Mouse (Mus musculus) liver, adult 2 months (tissue): ENCODE data around the gene Ccdc158. TPM values are rescaled to one million over a fixed set of nuclear protein-coding genes. Genes with fewer than 3 reads are reported as not detected.

Experiments used
- DNase-seq: peaks from one replicate; pipeline ENCODE4 v3.0.0-alpha.2; 2011; ENCODE audit warnings: low read depth, low spot score; ENCODE audit errors: extremely low read depth
- H3K27ac ChIP-seq: fragments of 200-500 bp; replicated peaks from 2 replicates; pipeline ENCODE4 v1.5.1; 2012; ENCODE audit warnings: low read depth, mild to moderate bottlenecking, control low read depth, inconsistent platforms, low read length; ENCODE audit not compliant: insufficient read depth
- H3K27me3 ChIP-seq: fragments of 200-500 bp; 2 replicates; pipeline ENCODE4 v1.6.1; 2012; ENCODE audit warnings: mild to moderate bottlenecking, moderate library complexity, low read length, inconsistent platforms; ENCODE audit not compliant: control insufficient read depth, insufficient read depth
- H3K36me3 ChIP-seq: fragments of 200-500 bp; 2 replicates; pipeline ENCODE4 v1.6.1; 2012; ENCODE audit warnings: low read length, inconsistent platforms; ENCODE audit not compliant: control insufficient read depth, insufficient read depth
- H3K4me1 ChIP-seq: fragments of 200-500 bp; 2 replicates; pipeline ENCODE4 v1.6.1; 2011; ENCODE audit warnings: low read length; ENCODE audit not compliant: control insufficient read depth, insufficient read depth
- H3K4me3 ChIP-seq: fragments of 200-500 bp; 2 replicates; pipeline ENCODE4 v1.5.1; 2011; ENCODE audit warnings: low read depth, mild to moderate bottlenecking, control low read depth, low read length, moderate library complexity; ENCODE audit not compliant: insufficient read depth
- H3K79me2 ChIP-seq: fragments of 200-500 bp; 2 replicates; pipeline ENCODE4 v1.6.1; 2012; ENCODE audit warnings: inconsistent platforms, mild to moderate bottlenecking, low read length, moderate library complexity; ENCODE audit not compliant: control insufficient read depth, insufficient read depth
- H3K9ac ChIP-seq: fragments of 200-500 bp; 2 replicates; pipeline ENCODE4 v1.6.1; 2012; ENCODE audit warnings: low read depth, mild to moderate bottlenecking, control low read depth, inconsistent platforms, low read length
- CTCF ChIP-seq: fragments of 200-500 bp; IDR thresholded peaks from 2 replicates; pipeline ENCODE4 v1.5.1; 2011; ENCODE audit warnings: low read depth, low read length, control low read depth
- POLR2A ChIP-seq: fragments of 200-500 bp; IDR thresholded peaks from 2 replicates; pipeline ENCODE4 v1.6.1; 2011; ENCODE audit warnings: low read length, control low read depth; ENCODE audit not compliant: insufficient read depth; ENCODE audit errors: extremely low read depth
- WGBS: fragments of 180-500 bp; shearing (Covaris S2); methylation state at CpG from one replicate; pipeline ENCODE4 v1.1.7; 2018; 5-methylcytosine and 5-hydroxymethylcytosine counted together
- polyA plus RNA-seq: library from polyadenylated mRNA; depleted of rRNA; stranded (reverse); fragments of >200 nt; gene quantifications from 2 replicates; pipeline ENCODE4 v1.2.3, GENCODE M21; 2012
- total RNA-seq: library from RNA; depleted of rRNA; stranded (reverse); fragments of >200 nt; gene quantifications from 2 replicates; pipeline ENCODE4 v1.2.3, GENCODE M21; 2014

The Ccdc158 gene
- total and polyA plus RNA-seq, 2 experiments = 0.10 to 0.37 TPM

GRCm38 (mm10) chr5:92634916-92635315 is 40.2 kb downstream of the Ccdc158 start:
- Histone ChIP-seq H3K4me1 (no peaks in the 10 kb centered on the region), H3K27me3 (no peaks in the 10 kb centered on the region), H3K79me2 (no peaks in the 10 kb centered on the region), H3K36me3 (no peaks in the 10 kb centered on the region), H3K4me3 (no peak overlapping the region), H3K27ac (no peak overlapping the region), H3K9ac (no peak overlapping the region)
- no peak for DNase-seq
- TF ChIP-seq POLR2A = no peak
- no peak for TF ChIP-seq CTCF
- 68% methylated on average over 3 of the region's 3 CpGs for WGBS

DNA sequence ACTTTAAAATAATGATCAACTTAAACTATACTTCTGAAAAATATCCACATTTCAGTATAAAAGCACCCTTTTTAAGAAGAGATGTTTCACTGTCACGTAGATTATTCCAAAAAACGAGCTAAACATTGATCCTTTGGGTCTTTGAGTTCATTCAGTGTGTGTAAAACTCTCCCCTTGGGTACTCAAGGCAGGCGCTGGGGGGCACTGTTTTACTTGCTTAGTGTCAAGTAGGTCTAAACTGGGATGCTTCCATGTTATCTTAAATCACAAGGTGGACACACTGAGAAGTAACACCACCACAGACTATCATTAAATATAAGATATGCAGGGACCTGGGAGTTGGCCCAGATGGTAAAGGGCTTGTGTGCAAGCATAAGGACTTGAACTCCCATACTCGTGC is 41.5 kb downstream of the Ccdc158 start:
- no peak overlapping the region for H3K4me3 ChIP-seq
- no peak for DNase-seq
- 70% methylated on average over 4 of the region's 4 CpGs for WGBS

DNA sequence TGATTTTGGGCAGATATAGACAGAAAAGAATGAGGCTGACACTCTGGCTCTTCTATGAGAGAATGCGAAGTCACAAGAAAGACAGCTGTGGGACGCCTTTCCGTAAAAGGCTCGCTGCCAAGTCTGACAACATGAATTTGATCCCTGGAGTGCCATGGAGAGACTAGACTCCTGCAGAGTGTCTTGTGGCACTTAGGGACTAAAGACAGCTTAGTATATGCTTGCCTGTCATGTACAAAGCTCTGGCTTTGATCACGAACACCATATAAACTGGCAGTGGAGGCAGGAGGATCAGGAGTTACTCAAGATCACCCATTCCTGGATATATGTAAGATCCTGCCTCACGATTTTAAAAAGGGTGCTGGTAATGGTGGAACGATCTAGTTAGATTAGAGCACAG is 47.2 kb downstream of the Ccdc158 start:
- TF ChIP-seq CTCF (no peak), POLR2A (no peak)
- no peak overlapping the region for H3K27ac ChIP-seq
- H3K4me1 ChIP-seq = no peaks in the 10 kb centered on the region
- WGBS = 90% methylated on average over 7 of the region's 7 CpGs
- no peaks in the 10 kb centered on the region for H3K27me3 ChIP-seq
- no peak overlapping the region for H3K4me3 ChIP-seq
- H3K79me2 ChIP-seq = no peaks in the 10 kb centered on the region
- no peak for DNase-seq
- no peaks in the 10 kb centered on the region for H3K36me3 ChIP-seq
- H3K9ac ChIP-seq = no peak overlapping the region

More for the DNA sequence above, 41.5 kb downstream of the Ccdc158 start:
- Histone ChIP-seq H3K79me2 (no peaks in the 10 kb centered on the region), H3K27me3 (no peaks in the 10 kb centered on the region), H3K9ac (no peak overlapping the region), H3K4me1 (no peaks in the 10 kb centered on the region), H3K27ac (no peak overlapping the region), H3K36me3 (no peaks in the 10 kb centered on the region)
- TF ChIP-seq CTCF (no peak), POLR2A (no peak)

DNA sequence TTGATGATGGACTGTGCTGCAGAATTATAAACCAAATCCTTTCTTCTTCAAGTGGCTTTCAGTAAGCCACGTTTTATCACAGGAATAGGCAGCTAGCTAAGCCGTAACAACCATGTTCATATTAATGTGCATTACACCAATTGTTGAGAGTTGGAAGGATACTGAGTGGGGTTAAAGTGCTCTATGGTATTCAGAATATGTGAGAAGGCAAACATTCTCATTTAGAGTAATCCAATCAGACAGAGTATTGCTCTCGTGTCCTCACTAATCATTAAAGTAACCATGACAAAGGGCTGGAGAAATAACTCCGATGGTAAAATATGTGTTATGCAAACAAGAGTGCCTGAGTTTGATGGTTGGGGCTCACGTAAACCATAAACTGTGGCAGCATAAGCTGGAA is 53.2 kb downstream of the Ccdc158 start:
- Histone ChIP-seq H3K79me2 (no peaks in the 10 kb centered on the region), H3K9ac (no peak overlapping the region), H3K4me1 (no peaks in the 10 kb centered on the region), H3K4me3 (no peak overlapping the region), H3K36me3 (no peaks in the 10 kb centered on the region), H3K27ac (no peak overlapping the region), H3K27me3 (no peaks in the 10 kb centered on the region)
- TF ChIP-seq CTCF (no peak), POLR2A (no peak)
- no peak for DNase-seq
- 73% methylated on average over 5 of the region's 5 CpGs for WGBS

- peaks cover 4% of the 10 kb centered on the region; the same call in 1 of the 2 replicates for H3K4me1 ChIP-seq
- H3K36me3 ChIP-seq = no peaks in the 10 kb centered on the region
- 72% methylated on average over 4 of the region's 4 CpGs for WGBS
- H3K79me2 ChIP-seq = no peaks in the 10 kb centered on the region
- no peak for DNase-seq
- no peak overlapping the region for H3K4me3 ChIP-seq
- H3K27ac ChIP-seq = no peak overlapping the region
- TF ChIP-seq POLR2A (no peak), CTCF (no peak)
- H3K9ac ChIP-seq = no peak overlapping the region
- H3K27me3 ChIP-seq = no peaks in the 10 kb centered on the region
These were observed 62.3 kb downstream of the Ccdc158 start for GRCm38 (mm10) chr5:92612756-92613155.

- 28% methylated on average over 5 of the region's 5 CpGs for WGBS
- H3K36me3 ChIP-seq = peaks cover 10% of the 10 kb centered on the region
- TF ChIP-seq POLR2A (no peak), CTCF (no peak)
- H3K4me3 ChIP-seq = no peak overlapping the region
- no peaks in the 10 kb centered on the region for H3K27me3 ChIP-seq
- peaks cover 28% of the 10 kb centered on the region for H3K4me1 ChIP-seq
- H3K79me2 ChIP-seq = peaks cover 7% of the 10 kb centered on the region; the same call in 1 of the 2 replicates
- peak overlapping the region; percentile 6; the same call in 1 of the 2 replicates for H3K9ac ChIP-seq
- peak overlapping the region; percentile 97 for H3K27ac ChIP-seq
- DNase-seq = peak; percentile 96
These were observed 67.4 kb downstream of the Ccdc158 start for GRCm38 (mm10) chr5:92607492-92608229.
